9 mouse cellular contexts compared by ENCODE assay signal in the genomic region with DNA sequence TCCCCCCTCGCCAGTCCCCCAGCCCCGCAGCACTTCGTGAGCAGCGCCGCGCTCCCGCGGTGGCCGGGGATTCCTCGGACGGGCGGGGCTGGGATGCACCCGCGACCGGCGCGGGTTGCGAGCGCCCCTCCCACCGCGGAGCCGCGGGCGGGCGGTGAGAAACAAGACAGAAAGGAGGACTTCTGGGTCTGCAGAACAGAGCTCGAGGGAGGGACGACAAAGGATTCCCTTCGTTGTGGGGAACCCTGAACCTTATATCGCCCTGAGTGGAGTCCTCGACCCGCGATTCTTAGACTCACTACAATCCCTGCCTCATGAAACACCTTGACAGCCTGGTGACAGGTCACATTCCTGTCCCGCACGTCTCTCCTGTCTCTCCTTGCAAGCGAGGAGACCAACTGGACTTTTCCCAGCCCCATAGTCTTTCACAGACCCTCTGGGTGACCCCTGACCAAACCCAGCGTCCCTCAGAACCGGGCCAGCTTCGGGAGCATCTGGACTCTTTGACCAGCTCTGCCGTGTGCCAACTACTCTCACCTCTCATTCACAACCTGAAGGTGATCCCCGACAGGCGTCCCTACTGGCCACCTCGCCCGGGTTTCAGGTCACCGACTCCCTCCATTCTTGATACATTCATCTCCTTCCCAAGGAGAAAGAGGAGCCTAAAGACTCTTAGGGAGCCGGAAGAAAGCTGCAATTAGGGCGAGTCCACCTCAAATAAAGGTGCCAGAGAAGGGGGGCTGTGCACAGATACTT. TPM values are rescaled to one million over a fixed set of nuclear protein-coding genes. Genes with fewer than 3 reads are reported as not detected.
DNase-seq lines count a peak whose midpoint lies in the region; ATAC-seq and TF ChIP-seq lines count a peak whose summit lies in the region.
"Had no signal": no experiment of that assay in that cellular context is flagged by ENCODE, and none has a peak within 500 bp of the region (broad histone marks: within the 10 kb centered on the region; RNA-seq: fewer than 3 reads in every experiment).

No protein-coding gene starts in this region.

- no peaks in the 10 kb centered on the region for H3K9me3 ChIP-seq in kidney, embryonic 15.5 days (replicated peaks)
- H3K9me3 ChIP-seq in forebrain, postnatal 0 days (ENCODE audit: low read length), result no peaks in the 10 kb centered on the region
- no peaks in the 10 kb centered on the region for H3K9me3 ChIP-seq in limb, embryonic 12.5 days
- no peaks in the 10 kb centered on the region for H3K9me3 ChIP-seq in neural tube, embryonic 15.5 days (replicated peaks)

- H3K4me1 ChIP-seq in kidney, embryonic 15.5 days, result peaks cover 65% of the 10 kb centered on the region
- H3K4me1 ChIP-seq in forebrain, postnatal 0 days (ENCODE audit: insufficient read depth), result peaks cover 15% of the 10 kb centered on the region
- H3K4me1 ChIP-seq in limb, embryonic 12.5 days (replicated peaks), result peaks cover 54% of the 10 kb centered on the region
- H3K4me1 ChIP-seq in neural tube, embryonic 15.5 days, result peaks cover 58% of the 10 kb centered on the region

- H3K4me2 ChIP-seq in kidney, embryonic 15.5 days, result peak overlapping the region; percentile 90
- H3K4me2 ChIP-seq in forebrain, postnatal 0 days (ENCODE audit: low read depth), result peak overlapping the region; percentile 90
- peak overlapping the region; percentile 96 for H3K4me2 ChIP-seq in limb, embryonic 12.5 days
- H3K4me2 ChIP-seq in neural tube, embryonic 15.5 days, result peak overlapping the region; percentile 86

- WGBS in kidney, embryonic 15.5 days, result under 1% methylated on average over 46 of the region's 46 CpGs
- WGBS in forebrain, postnatal 0 days, result 2% methylated on average over 46 of the region's 46 CpGs
- WGBS in limb, embryonic 12.5 days, result 1% methylated on average over 46 of the region's 46 CpGs
- under 1% methylated on average over 46 of the region's 46 CpGs for WGBS in neural tube, embryonic 15.5 days

- peak overlapping the region; percentile 63 for H3K4me3 ChIP-seq in kidney, embryonic 15.5 days (replicated peaks)
- H3K4me3 ChIP-seq in forebrain, postnatal 0 days (ENCODE audit: low read depth, low read length), result peak overlapping the region; percentile 49
- H3K4me3 ChIP-seq in limb, embryonic 12.5 days (replicated peaks), result peak overlapping the region; percentile 55
- H3K4me3 ChIP-seq in neural tube, embryonic 15.5 days (replicated peaks), result peak overlapping the region; percentile 48

- TF ChIP-seq CTCF in forebrain, postnatal 0 days (IDR thresholded peaks at IDR 0.05; ENCODE audit: low read depth), result no peak

- peaks cover 38% of the 10 kb centered on the region for H3K27me3 ChIP-seq in kidney, embryonic 15.5 days
- H3K27me3 ChIP-seq in forebrain, postnatal 0 days (ENCODE audit: insufficient read depth, low read length), result no peaks in the 10 kb centered on the region
- peaks cover 34% of the 10 kb centered on the region for H3K27me3 ChIP-seq in limb, embryonic 12.5 days
- no peaks in the 10 kb centered on the region; the same call in 1 of the 2 replicates for H3K27me3 ChIP-seq in neural tube, embryonic 15.5 days (replicated peaks)

- intact Hi-C loops in left cerebral cortex, postnatal 14 days (cut with DNase I), result no loop called here

- no peak overlapping the region for H3K27ac ChIP-seq in kidney, embryonic 15.5 days
- peak overlapping the region; percentile 92 for H3K27ac ChIP-seq in forebrain, postnatal 0 days (ENCODE audit: low read depth, low read length)
- peak overlapping the region; percentile 84 for H3K27ac ChIP-seq in limb, embryonic 12.5 days
- peak overlapping the region; percentile 94 for H3K27ac ChIP-seq in neural tube, embryonic 15.5 days (replicated peaks)

- no peak for DNase-seq in kidney, adult 9 months
- DNase-seq in NIH3T3 (ENCODE audit: low read depth), result peak; percentile 44
- DNase-seq in forebrain, postnatal 0 days, result peak; percentile 67
- DNase-seq in left cerebral cortex, postnatal 14 days (ENCODE audit: low spot score in 2 of 2), result no peak
- no peak for DNase-seq in testis, postnatal 10 days (ENCODE audit: low spot score)

- peak overlapping the region; percentile 47 for H3K9ac ChIP-seq in kidney, embryonic 15.5 days
- H3K9ac ChIP-seq in forebrain, postnatal 0 days, result peak overlapping the region; percentile 65
- peak overlapping the region; percentile 71 for H3K9ac ChIP-seq in limb, embryonic 12.5 days (replicated peaks)
- peak overlapping the region; percentile 61 for H3K9ac ChIP-seq in neural tube, embryonic 15.5 days (replicated peaks)

- no peak for ATAC-seq in kidney, embryonic 15.5 days (replicated peaks; ENCODE audit: low FRiP score)
- no peak for ATAC-seq in forebrain, postnatal 0 days
- ATAC-seq in limb, embryonic 12.5 days (ENCODE audit: insufficient number of reproducible peaks, insufficient read depth, low FRiP score, low TSS enrichment, low read depth), result no peak
- no peak for ATAC-seq in neural tube, embryonic 15.5 days (ENCODE audit: low FRiP score)

- H3K36me3 ChIP-seq in kidney, embryonic 15.5 days, result peaks cover 9% of the 10 kb centered on the region; the same call in 1 of the 2 replicates
- 0 out of 2 replicates have a peak, but pooled peaks cover 8% of the 10 kb centered on the region for H3K36me3 ChIP-seq in forebrain, postnatal 0 days (ENCODE audit: insufficient read depth)
- peaks cover 10% of the 10 kb centered on the region; the same call in 1 of the 2 replicates for H3K36me3 ChIP-seq in limb, embryonic 12.5 days
- H3K36me3 ChIP-seq in neural tube, embryonic 15.5 days, result peaks cover 9% of the 10 kb centered on the region; the same call in 1 of the 2 replicates

RNA-seq across cellular contexts. Expression of a gene that starts 1.1 kb away (rescaled TPM):
- 2.6 and 2.9 TPM in 2 replicates for polyA plus RNA-seq in kidney, embryonic 15.5 days (2015; fragmentation: Nextera tagmentation; extraction: Ambion mirVana)
- total RNA-seq in forebrain, postnatal 0 days (2014; rRNA removed), result 20.5 and 31.5 TPM in 2 replicates
- 9.4 and 9.8 TPM in 2 replicates for polyA plus RNA-seq in forebrain, postnatal 0 days (2015; fragmentation: Nextera tagmentation; extraction: Ambion mirVana)
- 4.3 and 6.0 TPM in 2 replicates for polyA plus RNA-seq in limb, embryonic 12.5 days (2016; fragmentation: Nextera tagmentation; extraction: Ambion mirVana)
- polyA plus RNA-seq in neural tube, embryonic 15.5 days (2015; fragmentation: Nextera tagmentation; extraction: Ambion mirVana), result 17.6 and 18.6 TPM in 2 replicates
- 10 to 100 TPM; 17.2 to 19.2 TPM for total RNA-seq in left cerebral cortex, postnatal 14 days (2021)
- total RNA-seq: neutrophil, adult 5-6 weeks had no signal

RNA-seq across cellular contexts. Expression of a gene that starts 9.6 kb away (rescaled TPM):
- 115 and 123 TPM in 2 replicates for polyA plus RNA-seq in kidney, embryonic 15.5 days (2015; fragmentation: Nextera tagmentation; extraction: Ambion mirVana)
- total RNA-seq in forebrain, postnatal 0 days (2014; rRNA removed), result 34.7 and 59.9 TPM in 2 replicates
- polyA plus RNA-seq in forebrain, postnatal 0 days (2015; fragmentation: Nextera tagmentation; extraction: Ambion mirVana), result 161 and 175 TPM in 2 replicates
- polyA plus RNA-seq in limb, embryonic 12.5 days (2016; fragmentation: Nextera tagmentation; extraction: Ambion mirVana), result 119 and 127 TPM in 2 replicates
- 162 and 163 TPM in 2 replicates for polyA plus RNA-seq in neural tube, embryonic 15.5 days (2015; fragmentation: Nextera tagmentation; extraction: Ambion mirVana)
- 10 to 100 TPM; 85.4 to 87.5 TPM for total RNA-seq in left cerebral cortex, postnatal 14 days (2021)

RNA-seq across cellular contexts. Expression of a gene that starts 24.6 kb away (rescaled TPM):
- 5.0 and 6.5 TPM in 2 replicates for polyA plus RNA-seq in kidney, embryonic 15.5 days (2015; fragmentation: Nextera tagmentation; extraction: Ambion mirVana)
- total RNA-seq in forebrain, postnatal 0 days (2014; rRNA removed), result 15.4 and 25.9 TPM in 2 replicates
- 5.6 and 7.1 TPM in 2 replicates for polyA plus RNA-seq in forebrain, postnatal 0 days (2015; fragmentation: Nextera tagmentation; extraction: Ambion mirVana)
- 5.3 and 6.4 TPM in 2 replicates for polyA plus RNA-seq in limb, embryonic 12.5 days (2016; fragmentation: Nextera tagmentation; extraction: Ambion mirVana)
- 7.8 and 8.5 TPM in 2 replicates for polyA plus RNA-seq in neural tube, embryonic 15.5 days (2015; fragmentation: Nextera tagmentation; extraction: Ambion mirVana)
- 10 to 100 TPM; 10.2 to 17.2 TPM for total RNA-seq in left cerebral cortex, postnatal 14 days (2021)

RNA-seq across cellular contexts. Expression of a gene that starts 28.4 kb away (rescaled TPM):
- 0.06 and 0.25 TPM in 2 replicates for polyA plus RNA-seq in kidney, embryonic 15.5 days (2015; fragmentation: Nextera tagmentation; extraction: Ambion mirVana)
- 1.5 and 2.2 TPM in 2 replicates for total RNA-seq in forebrain, postnatal 0 days (2014; rRNA removed)
- polyA plus RNA-seq in forebrain, postnatal 0 days (2015; fragmentation: Nextera tagmentation; extraction: Ambion mirVana), result 2.4 and 3.6 TPM in 2 replicates
- polyA plus RNA-seq in limb, embryonic 12.5 days (2016; fragmentation: Nextera tagmentation; extraction: Ambion mirVana), result 0.15 and 0.29 TPM in 2 replicates
- polyA plus RNA-seq in neural tube, embryonic 15.5 days (2015; fragmentation: Nextera tagmentation; extraction: Ambion mirVana), result 3.0 and 3.3 TPM in 2 replicates
- 10 to 100 TPM in 1 of 2 experiments, 1 to 10 TPM in 1; 8.4 to 10.3 TPM for total RNA-seq in left cerebral cortex, postnatal 14 days (2021)
- total RNA-seq: neutrophil, adult 5-6 weeks had no signal

RNA-seq across cellular contexts. Expression of a gene that starts 33.1 kb away (rescaled TPM):
- 4,326 and 4,329 TPM in 2 replicates for polyA plus RNA-seq in kidney, embryonic 15.5 days (2015; fragmentation: Nextera tagmentation; extraction: Ambion mirVana)
- total RNA-seq in forebrain, postnatal 0 days (2014; rRNA removed), result 1,945 and 2,194 TPM in 2 replicates
- polyA plus RNA-seq in forebrain, postnatal 0 days (2015; fragmentation: Nextera tagmentation; extraction: Ambion mirVana), result 2,793 and 3,853 TPM in 2 replicates
- 3,693 and 3,808 TPM in 2 replicates for polyA plus RNA-seq in limb, embryonic 12.5 days (2016; fragmentation: Nextera tagmentation; extraction: Ambion mirVana)
- 2,109 and 2,618 TPM in 2 replicates for polyA plus RNA-seq in neural tube, embryonic 15.5 days (2015; fragmentation: Nextera tagmentation; extraction: Ambion mirVana)
- total RNA-seq in left cerebral cortex, postnatal 14 days (2021), result 100 to 1,000 TPM; 581 to 588 TPM

Comparison
In these comparisons a context has a peak if more than half of its experiments do, and no peak if none do; other contexts are left out.
1. DNase-seq: peak in NIH3T3 (single experiment) and forebrain, postnatal 0 days (single experiment); none in kidney, adult 9 months (single experiment), left cerebral cortex, postnatal 14 days (0 of 2) and testis, postnatal 10 days (single experiment).
2. Peak in every context shown above with its lines, with median percentiles within 50 percentile points of each other: H3K4me2 ChIP-seq, H3K4me3 ChIP-seq and H3K9ac ChIP-seq.